Mouse (Mus musculus) bone marrow, adult 2 months (tissue): ENCODE measurements at regions not wholly inside any gene's neighbourhood (a gene's known extent, or its start where the extent isn't known, plus 50 kb on each side); places are given as distances from the start of the nearest gene placed in this dataset.

Experiments
- CTCF ChIP-seq: fragments of 200-500 bp; IDR thresholded peaks from 2 replicates; pipeline ENCODE4 v1.5.1; 2011; ENCODE audit warnings: low read length, control low read depth; ENCODE audit not compliant: control insufficient read depth, insufficient read depth
- POLR2A ChIP-seq: fragments of 200-500 bp; IDR thresholded peaks from 2 replicates; pipeline ENCODE4 v1.6.1; 2011; ENCODE audit warnings: low read depth, mild to moderate bottlenecking, control low read depth, low read length, borderline replicate concordance; ENCODE audit not compliant: control insufficient read depth

DNA sequence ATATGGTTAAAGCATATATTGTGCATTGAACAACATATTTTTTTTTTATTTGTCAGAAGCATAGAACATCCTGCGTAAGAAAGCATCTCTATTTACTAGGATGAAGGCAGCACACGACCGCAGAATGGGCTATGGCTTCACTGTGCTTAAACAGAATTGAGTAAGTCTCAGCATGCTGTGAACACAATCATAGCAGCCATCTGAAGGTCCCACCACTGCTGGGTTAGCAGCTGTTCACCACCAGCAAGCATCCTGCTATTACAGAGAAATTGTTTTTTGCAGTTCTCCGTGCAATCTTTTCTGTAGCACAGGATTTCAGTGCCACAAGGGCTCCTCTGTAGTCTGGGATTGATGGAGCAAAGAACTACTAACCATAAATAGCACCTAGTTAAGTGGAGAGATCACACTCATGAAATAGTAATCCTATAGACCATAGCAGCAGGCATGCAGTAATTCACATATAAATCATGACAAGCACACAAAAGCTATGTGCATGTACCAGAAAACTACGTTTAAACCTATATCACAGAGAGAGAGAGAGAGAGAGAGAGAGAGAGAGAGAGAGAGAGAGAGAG, 537.3 kb downstream of the Basp1 start:
- TF ChIP-seq POLR2A, result no peak
- no peak for TF ChIP-seq CTCF
